Mouse (Mus musculus): ENCODE measurements at regions not wholly inside any gene's neighbourhood (a gene's known extent, or its start where the extent isn't known, plus 50 kb on each side); places are given as distances from the start of the nearest gene placed in this dataset.

DNA sequence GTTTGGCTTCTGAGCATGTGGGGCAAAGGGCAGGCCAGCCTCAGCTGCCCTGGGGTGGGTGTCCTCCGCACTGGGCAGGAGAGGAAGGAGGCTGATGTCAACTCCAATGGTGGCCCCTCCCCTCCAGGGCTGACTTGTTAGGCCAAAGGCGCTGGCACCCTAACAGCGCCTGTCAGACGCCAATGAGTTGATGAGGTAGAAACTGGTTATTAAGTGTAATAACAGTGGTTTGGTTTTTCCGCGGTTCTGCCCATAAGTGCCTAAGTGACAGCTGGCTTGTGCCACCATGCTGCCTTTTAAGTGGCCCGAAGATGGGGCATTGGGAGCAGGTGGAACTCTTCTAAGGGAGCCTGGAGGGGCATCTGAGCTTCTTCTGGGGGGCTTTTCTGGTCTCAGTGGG lies 74.5 kb upstream of the 4931429L15Rik start:
- no peaks in the 10 kb centered on the region for H3K4me1 ChIP-seq (ENCODE audit: control insufficient read depth, insufficient read depth, low read length)
- no peak overlapping the region for H3K4me3 ChIP-seq (ENCODE audit: low read length)
- 70% methylated on average over 7 of the region's 7 CpGs for WGBS
- H3K9ac ChIP-seq (ENCODE audit: low read length): no peak overlapping the region
- no peak overlapping the region for H3K4me2 ChIP-seq (ENCODE audit: low read depth, low read length)
- no peak for ATAC-seq (replicated peaks; ENCODE audit: extremely low read depth, insufficient read depth, low FRiP score)
- H3K27me3 ChIP-seq (ENCODE audit: control insufficient read depth, insufficient read depth, low read length): peaks cover 46% of the 10 kb centered on the region
- no peaks in the 10 kb centered on the region for H3K36me3 ChIP-seq (ENCODE audit: control insufficient read depth, insufficient read depth)
- H3K9me3 ChIP-seq (replicated peaks; ENCODE audit: control insufficient read depth, low read length): no peaks in the 10 kb centered on the region
- no peak overlapping the region for H3K27ac ChIP-seq (ENCODE audit: low read length)

- H3K27ac ChIP-seq (ENCODE audit: low read length): no peak overlapping the region
- ATAC-seq (replicated peaks; ENCODE audit: extremely low read depth, insufficient read depth, low FRiP score): no peak
Measured at GRCm38 (mm10) chr9:46392641-46393321, 73.0 kb upstream of the 4931429L15Rik start.

DNA sequence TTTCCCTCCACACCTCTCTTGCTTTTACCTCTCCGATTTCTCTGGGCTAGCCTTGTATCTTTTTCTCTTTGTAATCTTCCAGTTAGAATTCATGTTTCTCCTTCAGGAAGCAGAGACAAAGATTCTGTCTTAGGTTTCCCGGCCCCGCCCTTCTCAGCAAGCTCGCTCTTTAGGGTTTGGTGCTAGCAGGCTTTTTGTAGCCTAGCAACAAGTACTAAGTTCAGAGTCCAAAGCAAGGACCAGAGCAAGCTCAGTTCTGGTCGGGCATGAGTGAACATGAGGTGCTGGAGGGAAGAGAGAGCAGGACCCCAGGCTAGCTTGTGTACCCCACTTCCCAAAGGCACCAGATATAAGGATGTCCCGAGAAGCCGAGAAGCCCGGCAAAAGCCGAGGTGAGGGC lies 70.0 kb upstream of the 4931429L15Rik start:
- Histone ChIP-seq H3K9me3 (replicated peaks; ENCODE audit: control insufficient read depth, low read length) (peaks cover 7% of the 10 kb centered on the region; the same call in 1 of the 2 replicates), H3K27me3 (ENCODE audit: control insufficient read depth, insufficient read depth, low read length) (peaks cover 29% of the 10 kb centered on the region), H3K9ac (ENCODE audit: low read length) (no peak overlapping the region), H3K27ac (ENCODE audit: low read length) (no peak overlapping the region), H3K4me1 (ENCODE audit: control insufficient read depth, insufficient read depth, low read length) (no peaks in the 10 kb centered on the region), H3K36me3 (ENCODE audit: control insufficient read depth, insufficient read depth) (no peaks in the 10 kb centered on the region), H3K4me2 (ENCODE audit: low read depth, low read length) (peak overlapping the region; percentile 55), H3K4me3 (ENCODE audit: low read length) (peak overlapping the region; percentile 36)
- WGBS: 7% methylated on average over 9 of the region's 9 CpGs
- no peak for ATAC-seq (replicated peaks; ENCODE audit: extremely low read depth, insufficient read depth, low FRiP score)

More at GRCm38 (mm10) chr9:46392641-46393321, 73.0 kb upstream of the 4931429L15Rik start:
- no peak overlapping the region for H3K4me2 ChIP-seq (ENCODE audit: low read depth, low read length)
- no peaks in the 10 kb centered on the region for H3K9me3 ChIP-seq (replicated peaks; ENCODE audit: control insufficient read depth, low read length)
- H3K4me3 ChIP-seq (ENCODE audit: low read length): no peak overlapping the region
- no peaks in the 10 kb centered on the region for H3K4me1 ChIP-seq (ENCODE audit: control insufficient read depth, insufficient read depth, low read length)
- no peaks in the 10 kb centered on the region for H3K36me3 ChIP-seq (ENCODE audit: control insufficient read depth, insufficient read depth)
- WGBS: 6% methylated on average over 23 of the region's 23 CpGs
- H3K9ac ChIP-seq (ENCODE audit: low read length): no peak overlapping the region
- H3K27me3 ChIP-seq (ENCODE audit: control insufficient read depth, insufficient read depth, low read length): peaks cover 46% of the 10 kb centered on the region

- Histone ChIP-seq H3K27me3 (ENCODE audit: control insufficient read depth, insufficient read depth, low read length) (peaks cover 24% of the 10 kb centered on the region), H3K9me3 (replicated peaks; ENCODE audit: control insufficient read depth, low read length) (peaks cover 7% of the 10 kb centered on the region; the same call in 1 of the 2 replicates), H3K27ac (ENCODE audit: low read length) (no peak overlapping the region), H3K4me3 (ENCODE audit: low read length) (peak overlapping the region; percentile 36), H3K36me3 (ENCODE audit: control insufficient read depth, insufficient read depth) (no peaks in the 10 kb centered on the region), H3K4me1 (ENCODE audit: control insufficient read depth, insufficient read depth, low read length) (no peaks in the 10 kb centered on the region), H3K9ac (ENCODE audit: low read length) (no peak overlapping the region), H3K4me2 (ENCODE audit: low read depth, low read length) (peak overlapping the region; percentile 55)
- ATAC-seq (replicated peaks; ENCODE audit: extremely low read depth, insufficient read depth, low FRiP score): peak; percentile 28; the same call in 1 of the 2 replicates
- WGBS: 33% methylated on average over 17 of the region's 17 CpGs
Measured at GRCm38 (mm10) chr9:46388677-46389676, 69.2 kb upstream of the 4931429L15Rik start.

DNA sequence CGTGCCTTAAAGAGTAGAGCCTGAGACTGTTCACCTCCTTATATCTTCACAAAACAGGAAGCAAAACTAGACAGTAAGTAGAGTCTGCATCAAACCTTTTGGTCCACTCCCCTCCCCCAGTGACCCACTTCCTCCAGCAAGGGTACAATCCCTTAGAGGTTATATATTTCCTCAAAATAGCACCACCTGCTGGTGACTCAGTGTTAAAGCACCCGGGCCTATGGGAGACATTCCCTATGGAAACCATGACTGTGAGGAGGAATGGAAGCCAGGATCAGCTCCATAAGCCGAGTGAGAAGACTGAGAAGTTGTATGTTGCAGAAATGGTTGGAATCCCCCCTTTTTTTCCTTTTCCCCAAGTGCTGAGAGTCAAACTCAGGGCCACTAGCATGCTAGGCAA lies 66.5 kb upstream of the 4931429L15Rik start:
- no peaks in the 10 kb centered on the region for H3K36me3 ChIP-seq (ENCODE audit: control insufficient read depth, insufficient read depth)
- no peak for ATAC-seq (replicated peaks; ENCODE audit: extremely low read depth, insufficient read depth, low FRiP score)
- H3K27me3 ChIP-seq (ENCODE audit: control insufficient read depth, insufficient read depth, low read length): peaks cover 9% of the 10 kb centered on the region
- H3K4me1 ChIP-seq (ENCODE audit: control insufficient read depth, insufficient read depth, low read length): no peaks in the 10 kb centered on the region
- 92% methylated on average over 3 of the region's 3 CpGs for WGBS
- no peak overlapping the region for H3K9ac ChIP-seq (ENCODE audit: low read length)
- no peak overlapping the region for H3K4me3 ChIP-seq (ENCODE audit: low read length)
- H3K4me2 ChIP-seq (ENCODE audit: low read depth, low read length): no peak overlapping the region
- peaks cover 7% of the 10 kb centered on the region; the same call in 1 of the 2 replicates for H3K9me3 ChIP-seq (replicated peaks; ENCODE audit: control insufficient read depth, low read length)
- no peak overlapping the region for H3K27ac ChIP-seq (ENCODE audit: low read length)

GRCm38 (mm10) chr9:46381342-46381741 lies 61.6 kb upstream of the 4931429L15Rik start:
- WGBS: 47% methylated on average over 4 of the region's 4 CpGs
- no peaks in the 10 kb centered on the region for H3K4me1 ChIP-seq (ENCODE audit: control insufficient read depth, insufficient read depth, low read length)
- H3K27ac ChIP-seq (ENCODE audit: low read length): no peak overlapping the region
- H3K9me3 ChIP-seq (replicated peaks; ENCODE audit: control insufficient read depth, low read length): peaks cover 5% of the 10 kb centered on the region; the same call in 1 of the 2 replicates
- H3K4me2 ChIP-seq (ENCODE audit: low read depth, low read length): no peak overlapping the region
- no peak for ATAC-seq (replicated peaks; ENCODE audit: extremely low read depth, insufficient read depth, low FRiP score)
- no peak overlapping the region for H3K9ac ChIP-seq (ENCODE audit: low read length)
- H3K4me3 ChIP-seq (ENCODE audit: low read length): no peak overlapping the region
- H3K27me3 ChIP-seq (ENCODE audit: control insufficient read depth, insufficient read depth, low read length): 0 out of 2 replicates have a peak, but pooled peaks cover 2% of the 10 kb centered on the region
- H3K36me3 ChIP-seq (ENCODE audit: control insufficient read depth, insufficient read depth): no peaks in the 10 kb centered on the region

GRCm38 (mm10) chr9:46379453-46379852 lies 59.7 kb upstream of the 4931429L15Rik start:
- Histone ChIP-seq H3K27ac (ENCODE audit: low read length) (no peak overlapping the region), H3K36me3 (ENCODE audit: control insufficient read depth, insufficient read depth) (no peaks in the 10 kb centered on the region), H3K4me1 (ENCODE audit: control insufficient read depth, insufficient read depth, low read length) (no peaks in the 10 kb centered on the region), H3K9ac (ENCODE audit: low read length) (no peak overlapping the region), H3K9me3 (replicated peaks; ENCODE audit: control insufficient read depth, low read length) (peaks cover 2% of the 10 kb centered on the region; the same call in 1 of the 2 replicates), H3K4me2 (ENCODE audit: low read depth, low read length) (peak overlapping the region; percentile 30; the same call in 1 of the 2 replicates), H3K4me3 (ENCODE audit: low read length) (no peak overlapping the region), H3K27me3 (ENCODE audit: control insufficient read depth, insufficient read depth, low read length) (0 out of 2 replicates have a peak, but pooled peaks cover 2% of the 10 kb centered on the region)
- WGBS: 55% methylated on average over 11 of the region's 11 CpGs
- ATAC-seq (replicated peaks; ENCODE audit: extremely low read depth, insufficient read depth, low FRiP score): no peak

GRCm38 (mm10) chr9:46378339-46378738 lies 58.6 kb upstream of the 4931429L15Rik start:
- no peaks in the 10 kb centered on the region for H3K36me3 ChIP-seq (ENCODE audit: control insufficient read depth, insufficient read depth)
- peaks cover 2% of the 10 kb centered on the region; the same call in 1 of the 2 replicates for H3K9me3 ChIP-seq (replicated peaks; ENCODE audit: control insufficient read depth, low read length)
- H3K4me2 ChIP-seq (ENCODE audit: low read depth, low read length): no peak overlapping the region
- H3K27ac ChIP-seq (ENCODE audit: low read length): no peak overlapping the region
- no peak overlapping the region for H3K4me3 ChIP-seq (ENCODE audit: low read length)
- no peaks in the 10 kb centered on the region for H3K4me1 ChIP-seq (ENCODE audit: control insufficient read depth, insufficient read depth, low read length)
- ATAC-seq (replicated peaks; ENCODE audit: extremely low read depth, insufficient read depth, low FRiP score): no peak
- no peak overlapping the region for H3K9ac ChIP-seq (ENCODE audit: low read length)
- H3K27me3 ChIP-seq (ENCODE audit: control insufficient read depth, insufficient read depth, low read length): 0 out of 2 replicates have a peak, but pooled peaks cover 6% of the 10 kb centered on the region
- 76% methylated on average over 3 of the region's 3 CpGs for WGBS
